Mouse (Mus musculus) adrenal gland, adult (tissue): ENCODE data around the gene Hyal6.
A peak's percentile ranks its signal among the peaks of the same experiment; 100 is the strongest.

Source experiments
- DNase-seq, 2 experiments: peaks; one replicate each; pipeline ENCODE4 v3.0.0; 2022 to 2023; ENCODE audit warnings: low spot score in 1 of 2; ENCODE audit not compliant: inconsistent age in 2 of 2

Gene Hyal6

GRCm38 (mm10) chr6:24732945-24733344, at the start of gene Hyal6:
Gene Hyal6 (plus strand): TSS chr6:24733245.
- no peak for DNase-seq

GRCm38 (mm10) chr6:24687871-24688270, 45.2 kb upstream of the Hyal6 start:
- no peak for DNase-seq

GRCm38 (mm10) chr6:24694455-24695410, 38.3 kb upstream of the Hyal6 start:
- no peak for DNase-seq

GRCm38 (mm10) chr6:24696117-24696516, 36.9 kb upstream of the Hyal6 start:
- DNase-seq, result no peak

- DNase-seq, result no peak
Observed at GRCm38 (mm10) chr6:24697216-24697615, 35.8 kb upstream of the Hyal6 start.

- DNase-seq, result no peak
Observed at GRCm38 (mm10) chr6:24707090-24707489, 26.0 kb upstream of the Hyal6 start.

GRCm38 (mm10) chr6:24707499-24707898, 25.5 kb upstream of the Hyal6 start:
- no peak for DNase-seq

GRCm38 (mm10) chr6:24721317-24722099, 11.5 kb upstream of the Hyal6 start:
- peak; percentile 16 to 60 for DNase-seq

GRCm38 (mm10) chr6:24728130-24728529, 4.9 kb upstream of the Hyal6 start:
- DNase-seq, result no peak

- no peak for DNase-seq
Observed at GRCm38 (mm10) chr6:24734565-24734964, 1.5 kb downstream of the Hyal6 start.

- no peak for DNase-seq
Observed at GRCm38 (mm10) chr6:24748029-24748428, 15.0 kb downstream of the Hyal6 start, which contains the start of gene Hyal4. Gene Hyal4 (plus strand): TSS chr6:24748329.

GRCm38 (mm10) chr6:24759281-24759680, 26.2 kb downstream of the Hyal6 start:
- no peak for DNase-seq

- no peak for DNase-seq
Observed at GRCm38 (mm10) chr6:24766261-24766660, 33.2 kb downstream of the Hyal6 start.

GRCm38 (mm10) chr6:24779182-24779581, 46.1 kb downstream of the Hyal6 start:
- DNase-seq, result no peak

- DNase-seq, result no peak
Observed at GRCm38 (mm10) chr6:24790888-24791287, 57.8 kb downstream of the Hyal6 start, which contains the start of gene Spam1. Gene Spam1 (plus strand): TSS chr6:24791188.
